Mouse (Mus musculus) heart, postnatal 0 days (tissue): ENCODE measurements at regions not wholly inside any gene's neighbourhood (a gene's known extent, or its start where the extent isn't known, plus 50 kb on each side); places are given as distances from the start of the nearest gene placed in this dataset.

Source experiments
- ATAC-seq: fragments of 200-750 bp; cut with Nextera tagmentation; 2 replicates; pipeline ENCODE4 v1.8.0; 2017; ENCODE audit warnings: low read depth, moderate number of reproducible peaks, moderate library complexity; ENCODE audit not compliant: insufficient read depth
- DNase-seq: peaks from one replicate; pipeline ENCODE4 v3.0.0-alpha.2; 2016; ENCODE audit warnings: low spot score
- H3K27ac ChIP-seq: fragments of 300-500 bp; sonication (generic); 2 replicates; pipeline ENCODE4 v1.5.1; 2014; ENCODE audit warnings: low read depth, mild to moderate bottlenecking
- H3K27me3 ChIP-seq: fragments of 300-500 bp; sonication (generic); 2 replicates; pipeline ENCODE4 v1.6.1; 2014; ENCODE audit warnings: low read length, mixed read lengths; ENCODE audit not compliant: control insufficient read depth, insufficient read depth
- H3K36me3 ChIP-seq: fragments of 300-500 bp; sonication (generic); replicated peaks from 2 replicates; pipeline ENCODE4 v1.6.1; 2014; ENCODE audit warnings: low read length, mixed read lengths; ENCODE audit not compliant: control insufficient read depth, insufficient read depth
- H3K4me1 ChIP-seq: fragments of 300-500 bp; sonication (generic); 2 replicates; pipeline ENCODE4 v1.6.1; 2014; ENCODE audit warnings: antibody characterized with exemption; ENCODE audit not compliant: control insufficient read depth, insufficient read depth
- H3K4me2 ChIP-seq: fragments of 300-500 bp; sonication (generic); 2 replicates; pipeline ENCODE4 v1.6.1; 2014; ENCODE audit warnings: low read depth, mild to moderate bottlenecking, low read length, moderate library complexity
- H3K4me3 ChIP-seq: fragments of 300-500 bp; sonication (generic); 2 replicates; pipeline ENCODE4 v1.5.1; 2014; ENCODE audit warnings: low read depth, low read length
- H3K9ac ChIP-seq: fragments of 300-500 bp; sonication (generic); replicated peaks from 2 replicates; pipeline ENCODE4 v1.6.1; 2014; ENCODE audit warnings: low read depth, low read length, mixed read lengths
- H3K9me3 ChIP-seq: fragments of 300-500 bp; sonication (generic); replicated peaks from 2 replicates; pipeline ENCODE4 v1.6.1; 2016; ENCODE audit warnings: low read length; ENCODE audit not compliant: control insufficient read depth
- CTCF ChIP-seq: IDR thresholded peaks from 2 replicates; pipeline ENCODE4 v1.5.1; 2016; ENCODE audit warnings: antibody characterized with exemption, control low read depth, low read depth
- EP300 ChIP-seq: IDR thresholded peaks from 2 replicates; pipeline ENCODE4 v1.6.1; 2016; ENCODE audit warnings: antibody characterized with exemption, low read depth
- WGBS: fragments of 180-500 bp; shearing (Covaris S2); extraction: QIAGEN DNeasy Blood & Tissue Kit; methylation state at CpG from one replicate; pipeline ENCODE4 v1.1.7; 2014; 5-methylcytosine and 5-hydroxymethylcytosine counted together

DNA sequence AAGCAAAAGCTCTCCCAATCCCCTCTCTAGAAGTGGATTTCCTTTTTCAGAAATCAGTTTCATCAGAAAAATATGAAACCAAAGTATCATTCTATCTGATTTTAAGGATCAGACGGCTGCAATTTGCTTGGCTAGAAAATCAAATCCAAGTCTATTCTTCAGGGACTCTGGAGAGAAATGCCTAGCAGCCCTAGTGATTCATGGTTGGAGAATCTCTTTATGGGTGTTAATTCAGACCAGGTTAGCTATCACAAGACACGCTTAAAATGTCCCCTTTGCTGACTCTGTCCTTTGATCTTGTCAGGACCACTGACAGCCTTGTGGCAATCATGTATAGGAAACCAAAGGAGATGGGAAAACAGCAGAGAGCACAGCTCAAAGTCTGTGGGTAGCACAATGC lies 475.7 kb upstream of the Zfp462 start:
- DNase-seq (no peak), ATAC-seq (no peak)
- no peak for TF ChIP-seq CTCF
- no peak for TF ChIP-seq EP300
- Histone ChIP-seq H3K9me3 (no peaks in the 10 kb centered on the region), H3K9ac (no peak overlapping the region), H3K4me2 (no peak overlapping the region), H3K4me1 (peaks cover 4% of the 10 kb centered on the region; the same call in 1 of the 2 replicates), H3K4me3 (no peak overlapping the region), H3K36me3 (no peaks in the 10 kb centered on the region), H3K27ac (no peak overlapping the region), H3K27me3 (no peaks in the 10 kb centered on the region)
- 80% methylated on average over 2 of the region's 2 CpGs for WGBS

- DNase-seq (peak; percentile 82), ATAC-seq (peak; percentile 89)
- peak overlapping the region; percentile 36 for H3K4me2 ChIP-seq
- no peak overlapping the region for H3K9ac ChIP-seq
- no peaks in the 10 kb centered on the region for H3K9me3 ChIP-seq
- TF ChIP-seq CTCF (no peak), EP300 (no peak)
- no peaks in the 10 kb centered on the region for H3K36me3 ChIP-seq
- H3K27me3 ChIP-seq, result no peaks in the 10 kb centered on the region
- 28% methylated on average over 13 of the region's 13 CpGs for WGBS
- H3K4me1 ChIP-seq, result peaks cover 4% of the 10 kb centered on the region; the same call in 1 of the 2 replicates
- no peak overlapping the region for H3K4me3 ChIP-seq
- no peak overlapping the region for H3K27ac ChIP-seq
Measured at GRCm38 (mm10) chr4:54470022-54471008, 474.5 kb upstream of the Zfp462 start.

DNA sequence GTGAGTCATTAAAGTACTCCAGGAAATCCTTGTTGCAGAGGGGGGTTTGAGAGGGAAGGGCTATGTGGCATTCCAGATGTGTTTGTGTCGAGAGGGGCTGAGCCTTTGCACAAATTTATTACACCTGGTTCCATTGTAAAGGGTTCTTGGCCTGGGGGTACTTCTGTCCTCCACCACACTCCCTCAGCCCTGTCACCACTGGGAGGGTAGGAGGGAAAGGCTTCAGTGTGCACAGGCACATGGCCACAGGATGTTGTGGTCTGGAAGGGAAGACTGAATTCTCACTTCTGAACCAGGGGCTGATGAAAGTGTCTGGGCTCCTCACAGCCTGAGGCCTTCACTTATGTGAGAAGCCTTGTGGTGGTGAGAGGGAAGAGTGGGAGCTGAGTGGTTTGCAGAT lies 473.8 kb upstream of the Zfp462 start:
- TF ChIP-seq CTCF, result no peak
- no peak for TF ChIP-seq EP300
- Histone ChIP-seq H3K4me1 (peaks cover 4% of the 10 kb centered on the region; the same call in 1 of the 2 replicates), H3K36me3 (no peaks in the 10 kb centered on the region), H3K27me3 (no peaks in the 10 kb centered on the region), H3K9me3 (no peaks in the 10 kb centered on the region), H3K27ac (no peak overlapping the region), H3K9ac (no peak overlapping the region), H3K4me2 (no peak overlapping the region), H3K4me3 (no peak overlapping the region)
- DNase-seq (no peak), ATAC-seq (no peak)
- 63% methylated on average over 1 of the region's 1 CpGs for WGBS

GRCm38 (mm10) chr4:54481766-54482165 lies 463.1 kb upstream of the Zfp462 start:
- Histone ChIP-seq H3K27me3 (no peaks in the 10 kb centered on the region), H3K27ac (no peak overlapping the region), H3K4me1 (no peaks in the 10 kb centered on the region), H3K4me3 (no peak overlapping the region), H3K9ac (no peak overlapping the region), H3K9me3 (no peaks in the 10 kb centered on the region), H3K36me3 (no peaks in the 10 kb centered on the region), H3K4me2 (no peak overlapping the region)
- WGBS, result 51% methylated on average over 2 of the region's 2 CpGs
- no peak for TF ChIP-seq EP300
- no peak for DNase-seq
- no peak for ATAC-seq

DNA sequence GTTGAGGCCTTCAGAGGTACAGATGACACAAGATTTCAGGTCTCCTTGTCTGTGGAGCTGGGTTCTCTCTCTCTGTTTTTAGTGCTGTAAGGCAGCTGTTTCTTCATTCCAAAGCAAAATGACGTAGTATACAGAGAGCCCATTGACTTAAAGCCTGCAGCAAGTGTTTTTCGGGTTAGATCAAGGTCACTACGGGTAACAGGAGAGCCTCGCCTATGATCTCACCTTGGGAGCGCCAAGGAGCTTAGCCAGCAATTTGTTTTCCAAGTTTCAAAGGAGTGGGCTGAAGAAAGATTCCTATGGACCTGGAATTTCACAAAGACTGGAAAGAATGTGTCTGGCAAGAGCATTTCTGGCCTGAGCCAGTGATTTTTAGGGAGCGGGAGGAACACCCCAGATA lies 451.8 kb upstream of the Zfp462 start:
- H3K4me1 ChIP-seq, result no peaks in the 10 kb centered on the region
- no peaks in the 10 kb centered on the region for H3K9me3 ChIP-seq
- no peak overlapping the region for H3K4me3 ChIP-seq
- TF ChIP-seq EP300 (no peak), CTCF (no peak)
- no peak overlapping the region for H3K9ac ChIP-seq
- H3K27ac ChIP-seq, result no peak overlapping the region
- H3K36me3 ChIP-seq, result no peaks in the 10 kb centered on the region
- DNase-seq (no peak), ATAC-seq (no peak)
- no peaks in the 10 kb centered on the region for H3K27me3 ChIP-seq
- 68% methylated on average over 6 of the region's 6 CpGs for WGBS
- no peak overlapping the region for H3K4me2 ChIP-seq
